Mouse (Mus musculus): Measurements from ENCODE around the gene Fam83f.

DNA sequence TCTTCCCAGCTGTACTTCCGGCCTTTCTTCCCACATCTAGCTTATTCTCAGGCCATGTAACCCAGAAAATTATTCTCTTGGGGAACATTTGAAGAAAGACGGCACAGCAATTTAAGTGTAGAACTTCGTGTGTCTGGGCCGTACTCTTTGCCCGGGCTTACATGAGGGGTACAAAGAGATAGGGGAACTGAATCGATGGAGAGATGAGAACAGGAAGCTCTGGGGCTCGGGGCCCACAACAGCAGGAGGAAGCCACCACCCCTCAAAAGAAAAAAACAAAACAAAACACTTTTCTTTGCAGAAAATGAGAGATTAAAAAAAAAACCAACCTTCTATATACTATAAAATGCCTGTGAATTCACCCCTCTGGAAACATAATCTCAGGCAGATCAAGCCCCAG lies 41.5 kb upstream of the Fam83f start:
- TF ChIP-seq CTCF (conservative IDR thresholded peaks at IDR 0.05; ENCODE audit: low read length) = no peak
- TF ChIP-seq POU5F1 (IDR thresholded peaks at IDR 0.05; ENCODE audit: borderline replicate concordance, low read length) = no peak
